Mouse (Mus musculus) adrenal gland, postnatal 10 days (tissue): ENCODE measurements around the gene Olfr1474. TPM values are rescaled to one million over a fixed set of nuclear protein-coding genes. Genes with fewer than 3 reads are reported as not detected.
"Not testable (repeated sequence)": the region's sequence is repeated elsewhere in the genome, so short reads cannot be mapped to it uniquely, and the experiment has no call there.

ENCODE experiments used
- DNase-seq: peaks from one replicate; pipeline ENCODE4 v3.0.0; 2021; ENCODE audit warnings: mixed read lengths
- long read RNA-seq, 2 experiments: library from polyadenylated mRNA; stranded (forward); transcript quantifications; one replicate each; pipeline ENCODE4 v2.0.0; 2021
- total RNA-seq, 2 experiments: library from RNA; stranded (reverse); gene quantifications; 2 replicates each; pipeline ENCODE4 v1.2.3; 2021

The Olfr1474 gene
- not detected for total RNA-seq
- long read RNA-seq, experiment 1 = 0 reads
- long read RNA-seq, experiment 2 = 0 reads

DNA sequence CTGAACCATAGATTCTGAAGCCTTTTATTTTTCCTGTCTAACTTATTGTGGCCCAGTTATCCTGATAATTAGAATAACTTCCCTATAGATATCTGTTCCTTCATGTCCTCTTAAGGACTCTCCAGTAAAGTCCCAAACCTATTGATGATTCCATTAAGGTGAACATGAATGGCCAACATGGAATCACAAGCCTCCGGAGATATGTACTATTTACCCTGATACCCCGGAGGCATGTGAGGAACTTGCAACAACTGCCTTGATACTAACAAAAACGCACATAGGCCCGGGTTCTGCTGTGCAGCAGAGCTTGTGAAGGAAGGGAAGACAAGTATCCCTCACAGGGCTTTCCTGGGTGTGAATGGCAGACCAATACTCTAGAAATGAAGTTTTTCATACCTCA, at the start of gene Olfr1474:
Gene Olfr1474 (plus strand): TSS at position 301 of the 400 bp plus-strand sequence.
- not testable (repeated sequence) for DNase-seq

DNA sequence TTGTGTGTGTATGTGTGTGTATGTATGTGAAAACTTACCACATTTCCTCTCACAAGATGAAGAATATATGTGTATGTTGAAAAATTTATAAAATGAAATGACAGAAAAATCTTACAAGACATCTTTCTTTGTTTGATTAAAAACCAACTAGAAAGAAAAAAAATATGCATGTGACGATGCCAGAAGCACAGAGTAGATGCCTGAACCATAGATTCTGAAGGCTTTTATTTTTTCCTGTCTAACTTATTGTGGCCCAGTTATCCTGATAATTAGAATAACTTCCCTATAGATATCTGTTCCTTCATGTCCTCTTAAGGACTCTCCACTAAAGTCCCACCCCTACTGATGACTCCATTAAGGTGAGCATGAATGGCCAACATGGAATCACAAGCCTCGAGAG, 26.3 kb upstream of the Olfr1474 start, which contains the start of gene Olfr1471:
Gene Olfr1471 (plus strand): TSS at position 301 of the 400 bp plus-strand sequence.
- not testable (repeated sequence) for DNase-seq

DNA sequence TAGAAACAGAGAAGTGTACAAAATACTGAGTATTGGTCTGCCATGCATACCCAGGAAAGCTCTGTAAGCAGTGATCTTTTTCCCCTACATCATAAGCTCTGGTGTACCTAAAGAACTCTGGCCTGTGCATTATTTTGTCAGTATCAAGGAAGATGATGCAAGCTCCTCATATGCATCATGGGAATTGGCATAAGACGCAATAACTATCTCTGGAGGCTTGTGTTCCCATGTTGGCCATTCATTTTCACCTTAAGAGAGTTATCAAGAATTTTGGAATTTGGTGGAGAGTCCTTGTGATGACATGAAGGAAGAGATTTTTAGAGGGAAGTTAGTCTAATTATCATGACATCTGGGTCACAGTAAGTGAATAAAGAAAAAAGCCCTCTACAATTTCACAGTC, 13.4 kb upstream of the Olfr1474 start, which contains the start of gene Olfr1472:
Gene Olfr1472 (minus strand): TSS at position 101 of the 400 bp plus-strand sequence.
- DNase-seq = no peak

DNA sequence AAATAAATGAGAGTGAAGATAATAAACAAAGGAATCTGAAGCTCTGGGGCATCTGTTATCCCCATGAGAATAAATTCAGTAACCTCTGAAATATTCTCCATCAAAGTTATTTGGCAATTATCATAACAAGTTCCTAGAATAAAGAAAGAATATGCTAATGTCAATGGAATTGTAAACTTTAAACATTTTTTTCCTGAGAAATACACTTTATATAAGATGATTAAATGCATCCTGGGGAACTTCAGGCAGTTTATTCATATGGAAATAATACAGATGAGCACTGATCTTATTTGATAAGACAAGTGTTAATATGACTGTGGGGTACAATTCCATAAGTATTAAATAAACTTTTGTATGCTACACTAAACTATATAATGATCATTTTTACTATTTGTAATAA, 10.7 kb downstream of the Olfr1474 start, which contains the start of gene Olfr1475:
Gene Olfr1475 (minus strand): TSS at position 101 of the 400 bp plus-strand sequence.
- DNase-seq = no peak

DNA sequence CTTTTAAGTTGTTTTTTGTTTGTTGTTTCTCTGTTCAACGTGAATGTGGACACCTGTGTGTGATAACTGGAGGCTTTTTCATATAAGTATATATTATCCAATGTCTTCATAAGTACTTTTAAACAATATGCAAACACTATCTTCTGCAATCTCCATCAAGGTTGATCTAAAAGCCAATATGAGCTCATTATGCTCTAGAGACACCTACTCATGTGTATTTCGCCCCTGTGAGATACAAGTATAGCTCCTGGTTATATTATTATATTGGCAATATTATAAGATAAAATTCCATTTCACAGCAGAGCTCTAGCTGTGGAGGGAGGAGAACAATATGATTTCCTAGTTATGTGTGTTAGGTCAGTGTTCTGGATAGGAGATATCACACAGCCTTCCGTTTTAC, 30.9 kb downstream of the Olfr1474 start, which contains the start of gene Olfr1477:
Gene Olfr1477 (plus strand): TSS at position 301 of the 400 bp plus-strand sequence.
- DNase-seq = no peak

Other genes starting within 250 kb of the Olfr1474 start
- not detected for gene Olfr1463, start 238.2 kb upstream of the Olfr1474 start, total RNA-seq
- not detected for gene Olfr1465, start 154.0 kb upstream of the Olfr1474 start, total RNA-seq
- not detected for gene Olfr1466, start 130.7 kb upstream of the Olfr1474 start, total RNA-seq
- gene Olfr1467, start 107.3 kb upstream of the Olfr1474 start, total RNA-seq = not detected
- gene Olfr1469, start 61.7 kb upstream of the Olfr1474 start, total RNA-seq = not detected
- gene Olfr1471, start 26.2 kb upstream of the Olfr1474 start, total RNA-seq = not detected
- not detected for gene Olfr1472, start 13.5 kb upstream of the Olfr1474 start, total RNA-seq
- gene Olfr1475, start 10.6 kb downstream of the Olfr1474 start, total RNA-seq = not detected
- not detected for gene Olfr1477, start 31.0 kb downstream of the Olfr1474 start, total RNA-seq
- gene Olfr1480, start 58.3 kb downstream of the Olfr1474 start, total RNA-seq = not detected
- gene Olfr1484, start 113.9 kb downstream of the Olfr1474 start, total RNA-seq = not detected
- not detected for gene Olfr1487, start 147.8 kb downstream of the Olfr1474 start, total RNA-seq
- gene Olfr1489, start 162.1 kb downstream of the Olfr1474 start, total RNA-seq = not detected
- gene Olfr1490, start 181.5 kb downstream of the Olfr1474 start, total RNA-seq = not detected
- not detected for gene Olfr1491, start 227.7 kb downstream of the Olfr1474 start, total RNA-seq